Mouse (Mus musculus): ENCODE data around the gene Rilp.

The Rilp gene

DNA sequence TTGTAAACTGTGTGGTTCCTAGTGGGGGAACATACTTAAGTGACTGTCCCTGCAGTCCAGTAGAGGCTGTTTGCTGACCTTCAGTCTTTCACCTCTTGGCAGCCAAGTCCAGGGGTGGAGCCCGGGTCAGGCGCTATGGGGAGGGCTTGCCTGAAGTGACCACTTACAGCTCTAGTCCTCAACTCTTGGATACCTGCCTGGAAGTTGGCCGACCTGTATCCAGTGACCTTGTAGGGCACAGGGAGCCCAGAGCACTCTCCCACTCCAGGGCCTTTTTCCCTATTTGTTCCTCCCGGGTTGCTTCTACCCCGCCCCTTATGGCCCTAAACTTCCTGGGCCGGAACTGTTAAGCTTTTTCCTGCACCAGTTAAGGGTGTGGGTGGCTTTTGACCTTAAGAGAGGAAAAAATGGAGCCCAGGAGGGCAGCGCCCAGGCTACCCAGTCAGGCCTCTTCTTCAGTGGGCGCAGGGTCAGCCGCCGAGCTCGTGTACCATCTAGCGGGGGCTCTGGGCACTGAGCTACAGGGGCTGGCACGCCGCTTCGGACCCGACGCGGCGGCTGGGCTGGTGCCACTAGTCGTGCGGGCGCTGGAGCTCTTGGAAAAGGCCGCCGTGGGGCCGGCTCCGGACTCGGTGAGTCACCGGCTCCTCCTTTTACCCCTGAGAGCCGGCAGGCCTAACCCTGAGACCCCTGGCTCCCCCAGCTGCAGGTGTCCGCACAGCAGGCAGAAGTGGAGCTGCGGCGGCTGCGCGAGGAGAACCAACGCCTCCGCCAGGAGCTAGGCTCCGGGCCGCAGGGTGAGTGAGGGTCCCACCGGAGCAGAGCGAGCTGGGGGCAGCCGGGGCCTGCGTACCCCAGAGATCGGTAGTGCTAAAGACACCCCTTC lies at the start of gene Rilp:
Gene Rilp, plus strand, starts transcription at position 354 of the 886 bp plus-strand sequence.
- in situ Hi-C loops (cut with MboI, MseI), result no loop called here

DNA sequence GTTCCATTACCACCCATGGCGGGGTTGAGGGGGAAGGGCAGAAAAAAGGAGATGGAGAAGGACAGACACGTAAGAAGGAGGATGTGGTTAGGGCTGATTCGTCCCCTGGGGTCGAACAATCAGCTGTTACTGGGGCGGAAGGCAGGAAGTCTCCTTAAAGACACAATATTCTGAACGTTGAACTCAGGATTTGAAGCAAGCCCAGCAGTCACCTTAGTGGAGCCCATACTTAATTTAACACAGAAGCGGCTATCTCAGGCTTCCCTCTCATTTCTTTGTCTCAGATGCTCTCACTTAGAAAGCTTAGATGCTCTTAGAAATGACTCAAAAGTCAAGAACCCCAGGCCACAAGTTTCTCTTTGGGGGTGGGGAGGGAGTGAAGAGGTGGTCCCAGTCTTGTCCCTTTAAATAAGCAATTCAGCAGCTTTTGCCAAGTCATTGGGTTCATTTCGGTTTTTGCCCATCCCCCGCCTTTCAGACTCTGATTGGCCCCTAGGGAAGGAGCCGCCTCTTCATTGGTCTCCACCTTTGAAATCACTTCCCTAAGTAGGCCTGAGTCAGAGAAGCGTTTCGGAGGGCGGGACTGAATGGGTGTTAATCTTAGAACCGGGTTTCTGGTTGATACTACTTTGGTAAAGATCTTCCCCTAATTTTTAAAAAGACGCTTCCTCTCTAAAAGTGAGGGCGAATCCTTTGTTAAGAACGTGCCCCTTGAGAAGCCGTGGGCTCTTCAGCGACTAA lies 49.6 kb upstream of the Rilp start:
- in situ Hi-C loops (cut with MboI, MseI), result loop anchor here in 1 of 2 experiments (10.0 kb wide), 1 partner anchor 625 kb away; the partner anchor contains the start of gene Mnt

DNA sequence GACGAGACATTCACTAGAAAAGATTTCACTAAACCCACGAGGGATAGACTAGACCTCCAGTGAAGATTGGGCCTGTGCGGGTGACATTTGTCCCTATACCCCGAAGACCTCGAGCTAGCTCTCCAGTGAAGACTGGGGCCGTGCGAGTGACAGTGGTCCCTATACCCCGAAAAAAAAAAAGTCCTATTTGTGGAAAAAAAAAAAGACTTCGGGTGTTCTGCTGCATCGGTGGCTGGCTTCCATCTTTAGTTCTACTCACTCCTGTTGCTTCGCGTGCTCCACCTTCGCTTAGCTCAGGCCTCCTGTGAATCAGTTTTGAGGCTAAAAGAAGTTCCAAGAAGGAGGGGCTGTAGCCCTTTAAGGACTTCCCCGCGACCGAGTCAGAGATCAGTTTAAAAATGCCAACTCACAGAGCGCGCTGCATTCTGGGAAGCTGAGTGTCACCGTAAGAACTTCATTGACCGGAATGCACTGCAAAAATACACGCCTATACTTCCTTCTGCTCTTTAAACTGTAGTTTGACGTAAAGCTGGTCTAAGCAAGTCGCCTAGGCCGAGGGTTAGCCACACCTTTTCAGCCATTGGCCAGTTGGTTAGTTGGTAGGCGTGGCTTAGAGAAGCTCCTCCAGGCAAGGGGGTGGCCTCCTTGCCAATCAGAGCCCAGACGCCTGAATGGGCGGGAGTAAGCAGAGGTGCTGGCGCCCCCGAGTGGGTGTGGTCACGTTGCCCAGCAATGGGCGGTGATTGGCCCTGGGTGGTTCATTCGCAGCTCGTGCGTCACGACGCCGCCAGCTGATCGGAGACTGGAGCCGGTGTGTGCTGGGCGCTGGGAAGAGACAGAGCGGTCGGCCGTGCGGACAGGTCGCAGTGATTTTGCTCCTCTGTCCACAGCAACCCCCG lies 48.8 kb upstream of the Rilp start, which contains the start of gene Tlcd2:
Gene Tlcd2, plus strand, starts transcription at position 872 of the 899 bp plus-strand sequence.
- in situ Hi-C loops (cut with MboI, MseI), result loop anchor here in 1 of 2 experiments (10.0 kb wide), 1 partner anchor 626 kb away; the partner anchor contains the start of gene Mnt

DNA sequence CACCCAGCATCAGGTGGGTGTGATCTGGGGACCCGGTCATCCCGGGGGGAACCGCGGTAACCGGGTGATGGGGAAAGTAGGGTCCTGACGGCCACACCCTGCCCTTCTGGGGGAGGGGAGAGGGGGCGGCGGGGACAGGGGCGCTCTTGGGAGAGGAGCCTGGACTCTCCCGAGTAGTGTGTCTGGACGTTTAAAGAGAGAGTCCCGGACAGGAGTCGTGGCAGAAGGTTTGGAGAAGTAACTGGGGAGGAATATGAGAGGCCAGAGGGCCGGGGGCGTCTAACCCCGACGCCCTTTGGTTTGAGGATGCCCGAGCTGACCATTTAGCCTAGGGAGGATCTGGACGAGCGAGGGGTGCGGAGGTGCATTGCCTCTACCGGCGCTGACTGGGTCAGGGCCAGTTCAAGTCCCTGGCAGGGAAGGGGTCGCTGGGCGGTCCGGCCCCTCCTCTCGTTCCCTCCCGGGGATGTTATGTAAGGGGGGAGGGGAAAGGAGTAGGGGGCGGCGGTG lies 48.1 kb upstream of the Rilp start:
- in situ Hi-C loops (cut with MboI, MseI), result loop anchor here in 1 of 2 experiments (10.0 kb wide), 1 partner anchor 627 kb away; the partner anchor contains the start of gene Mnt

DNA sequence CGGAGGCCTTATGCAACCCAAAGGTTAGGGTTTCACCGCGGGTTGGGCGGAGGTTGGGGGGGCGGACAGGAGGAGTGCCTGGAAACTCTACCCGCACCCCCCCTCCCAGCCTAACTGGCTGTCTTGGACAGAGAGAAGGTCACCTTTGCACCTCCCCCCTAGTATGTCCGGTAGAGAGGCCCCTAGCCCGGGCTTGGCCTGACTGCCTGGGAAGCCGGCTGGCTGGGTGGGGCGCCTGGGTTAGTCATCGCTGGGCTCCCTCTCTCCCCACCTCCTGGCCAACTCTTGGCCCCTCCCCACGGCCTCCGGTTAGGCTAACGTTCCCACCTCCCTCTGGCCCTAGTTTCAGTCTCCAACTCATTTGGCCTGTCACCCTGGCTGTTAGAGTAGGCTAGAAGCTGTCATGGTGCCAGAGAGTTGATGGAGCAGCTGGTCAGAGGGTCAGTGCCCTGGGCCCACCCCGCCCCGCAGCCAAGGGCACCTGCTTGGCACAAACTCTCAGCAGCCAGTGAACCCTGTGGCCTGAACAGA lies 47.6 kb upstream of the Rilp start:
- in situ Hi-C loops (cut with MboI, MseI), result loop anchor here in 1 of 2 experiments (10.0 kb wide), 1 partner anchor 628 kb away; the partner anchor contains the start of gene Mnt

DNA sequence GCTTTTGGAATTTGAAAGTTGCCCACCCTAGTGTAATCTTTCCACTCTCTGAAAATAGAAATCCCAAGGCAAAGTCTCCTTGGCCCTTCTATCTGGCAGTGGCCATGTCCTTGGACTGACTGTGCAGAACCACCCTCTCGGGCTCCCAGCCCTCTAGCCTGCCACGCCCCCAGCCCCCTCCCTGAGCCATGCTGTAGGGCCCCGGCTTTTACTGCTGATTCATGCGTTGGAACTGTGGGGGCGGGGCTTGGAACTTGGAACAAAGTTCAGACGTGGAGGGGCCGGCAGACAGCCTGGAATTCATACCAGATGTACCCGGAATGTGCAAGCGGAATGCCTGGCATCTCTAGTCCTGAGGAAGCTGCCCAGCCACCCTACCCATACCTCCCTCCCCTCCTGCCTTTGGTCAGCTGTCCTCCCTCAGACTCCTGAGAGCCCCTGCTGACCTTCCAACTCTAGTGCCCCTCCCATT lies 47.0 kb upstream of the Rilp start:
- in situ Hi-C loops (cut with MboI, MseI), result loop anchor here in 1 of 2 experiments (10.0 kb wide), 1 partner anchor 628 kb away; the partner anchor contains the start of gene Mnt

DNA sequence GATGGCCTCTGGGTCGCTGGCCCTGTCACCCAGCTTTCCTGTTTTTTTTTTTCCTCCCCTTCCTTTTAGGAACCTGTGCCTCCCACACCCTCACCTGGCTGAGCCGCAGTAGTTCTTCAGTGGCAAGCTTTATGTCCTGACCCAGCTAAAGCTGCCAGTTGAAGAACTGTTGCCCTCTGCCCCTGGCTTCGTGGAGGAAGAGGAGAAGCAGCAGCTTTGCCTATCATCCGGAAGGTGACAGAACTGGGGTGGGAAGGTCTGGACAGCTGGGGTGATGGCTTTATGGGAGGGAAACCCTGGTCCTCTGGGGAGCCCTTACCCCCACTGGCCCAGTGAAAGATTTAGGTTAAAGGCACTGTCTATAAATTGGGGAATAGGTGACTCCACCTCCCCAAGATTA lies 46.3 kb upstream of the Rilp start:
- in situ Hi-C loops (cut with MboI, MseI), result loop anchor here in 1 of 2 experiments (10.0 kb wide), 1 partner anchor 629 kb away; the partner anchor contains the start of gene Mnt

DNA sequence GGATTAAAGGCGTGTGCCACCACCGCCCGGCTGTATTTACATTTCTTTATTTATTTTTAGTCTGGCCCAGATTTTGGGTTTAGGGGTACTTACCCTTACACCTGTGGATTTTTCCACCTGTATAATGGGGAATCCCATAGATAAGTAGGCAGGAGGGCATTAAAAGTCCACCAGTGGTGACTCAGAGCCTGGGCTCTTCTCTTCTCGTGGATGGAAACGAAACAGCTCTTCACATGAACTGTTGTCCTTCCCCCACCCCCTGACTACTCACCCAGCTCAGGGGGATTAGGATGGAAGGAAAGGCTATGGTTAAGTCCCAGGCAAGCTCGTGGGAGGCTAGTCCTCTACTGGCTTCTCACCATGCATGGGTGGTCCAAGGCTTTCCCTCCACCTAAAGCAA lies 45.5 kb upstream of the Rilp start:
- in situ Hi-C loops (cut with MboI, MseI), result loop anchor here in 1 of 2 experiments (10.0 kb wide), 1 partner anchor 630 kb away; the partner anchor contains the start of gene Mnt

DNA sequence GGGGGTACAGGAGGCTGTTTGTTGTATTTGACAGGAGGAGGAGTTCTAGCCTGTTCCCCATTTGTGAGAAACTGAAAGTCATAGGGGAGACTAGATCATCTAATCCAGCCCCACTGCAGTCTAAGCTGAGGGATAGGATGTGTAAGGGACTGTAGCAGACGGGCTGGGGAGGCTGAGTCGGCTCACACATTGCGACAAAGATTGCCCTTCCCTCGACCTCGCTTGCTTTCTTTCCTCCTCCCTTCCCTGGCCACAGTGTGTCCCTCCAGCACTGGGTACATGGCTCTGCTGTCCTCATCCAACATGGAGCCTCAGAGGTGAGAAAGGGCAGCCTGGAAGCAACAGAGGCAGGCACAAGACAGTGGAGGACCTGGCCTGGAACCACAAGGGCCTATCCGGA lies 44.8 kb upstream of the Rilp start:
- in situ Hi-C loops (cut with MboI, MseI), result loop anchor here in 1 of 2 experiments (10.0 kb wide), 1 partner anchor 630 kb away; the partner anchor contains the start of gene Mnt

DNA sequence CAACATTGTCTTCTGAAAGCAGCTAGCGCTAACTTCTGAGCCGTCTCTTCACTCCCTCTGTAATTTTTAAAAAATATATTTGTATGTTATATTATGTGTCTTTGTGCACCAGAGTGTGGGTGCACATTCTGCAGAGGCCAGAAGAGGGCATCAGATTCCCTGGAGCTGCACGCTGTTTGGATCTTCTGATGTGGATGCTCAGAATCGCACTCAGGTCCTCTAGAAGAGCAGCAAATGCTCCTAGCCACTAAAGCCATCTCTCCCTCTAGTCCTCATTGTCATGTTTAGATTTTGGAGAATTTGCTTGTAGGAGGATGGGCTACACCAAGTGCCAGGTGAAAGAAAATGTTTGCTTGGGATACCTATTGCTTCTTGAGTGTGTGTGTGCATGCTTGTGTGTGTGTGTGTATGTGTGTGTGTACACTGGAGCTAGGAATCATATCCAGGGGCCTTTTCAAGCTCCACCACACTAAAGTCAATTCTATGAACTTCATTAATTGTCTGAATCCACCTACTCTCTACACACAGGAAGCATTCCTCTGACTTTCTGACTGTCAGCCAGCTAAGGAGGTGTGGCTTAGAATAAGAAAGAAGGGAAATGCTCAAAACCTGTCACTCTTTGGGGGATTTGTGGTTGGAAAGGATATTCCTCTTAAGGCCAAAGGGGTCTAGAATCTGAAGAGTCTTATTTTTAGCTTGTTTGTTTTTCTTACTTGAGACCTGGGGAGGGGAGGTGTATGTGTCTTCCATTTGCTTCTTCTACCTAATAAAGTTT lies 43.0 kb upstream of the Rilp start:
- in situ Hi-C loops (cut with MboI, MseI), result loop anchor here in 1 of 2 experiments (10.0 kb wide), 1 partner anchor 632 kb away; the partner anchor contains the start of gene Mnt

DNA sequence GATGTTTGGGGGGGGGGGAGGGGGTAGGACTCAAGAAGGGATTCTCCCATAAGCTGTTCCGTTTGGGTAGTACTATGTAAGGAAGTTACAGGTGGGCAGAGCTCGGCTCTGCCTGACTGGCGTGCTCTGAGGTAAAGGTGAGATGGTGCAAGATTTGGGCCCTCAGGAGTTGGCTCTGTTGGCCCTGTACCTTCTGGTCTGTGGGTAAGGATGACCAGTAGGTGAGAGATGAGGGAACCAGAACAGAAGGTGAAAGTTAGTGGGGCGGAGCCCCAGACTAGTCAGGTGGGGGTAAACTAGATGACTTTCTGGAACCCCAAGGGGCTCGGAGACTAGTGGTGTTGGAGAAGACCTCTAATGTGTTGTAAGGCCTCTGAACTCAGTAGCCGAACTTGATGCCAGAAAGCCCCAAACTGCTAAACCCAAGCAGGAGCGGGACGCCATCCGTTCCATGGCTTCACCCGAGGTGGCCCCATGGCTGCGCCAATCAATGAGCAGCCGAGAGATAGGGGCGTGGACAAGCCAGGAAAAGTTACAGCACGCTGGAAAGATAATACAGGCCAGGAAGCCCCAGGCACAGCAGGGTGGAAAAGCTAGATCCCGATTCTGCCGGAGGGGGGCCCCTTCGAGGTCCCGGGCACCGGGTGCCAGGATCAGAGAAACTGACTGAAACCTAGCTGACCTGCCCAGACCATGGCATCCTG lies 42.2 kb upstream of the Rilp start:
- in situ Hi-C loops (cut with MboI, MseI), result loop anchor here in 1 of 2 experiments (10.0 kb wide), 1 partner anchor 633 kb away; the partner anchor contains the start of gene Mnt

DNA sequence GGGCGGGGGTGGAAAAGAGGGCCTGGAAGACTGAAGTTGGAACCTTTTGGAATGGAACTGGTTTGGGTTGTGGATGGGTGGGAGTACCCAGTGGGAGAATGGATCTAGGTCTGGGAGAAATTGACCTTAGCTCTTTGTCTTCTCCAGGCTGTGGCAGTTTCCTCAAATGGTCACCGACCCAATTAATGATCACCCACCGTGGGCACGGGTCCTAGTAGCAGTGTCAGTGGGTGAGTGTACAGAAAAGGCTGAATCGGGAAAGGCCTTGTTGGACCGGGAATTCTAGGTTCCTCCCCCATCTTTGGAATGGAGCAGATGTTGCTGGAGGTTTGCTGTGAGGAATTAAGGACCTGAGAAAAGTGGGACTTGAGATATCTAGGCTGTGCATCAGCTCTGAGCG lies 41.5 kb upstream of the Rilp start:
- in situ Hi-C loops (cut with MboI, MseI), result loop anchor here in 1 of 2 experiments (10.0 kb wide), 1 partner anchor 634 kb away; the partner anchor contains the start of gene Mnt

DNA sequence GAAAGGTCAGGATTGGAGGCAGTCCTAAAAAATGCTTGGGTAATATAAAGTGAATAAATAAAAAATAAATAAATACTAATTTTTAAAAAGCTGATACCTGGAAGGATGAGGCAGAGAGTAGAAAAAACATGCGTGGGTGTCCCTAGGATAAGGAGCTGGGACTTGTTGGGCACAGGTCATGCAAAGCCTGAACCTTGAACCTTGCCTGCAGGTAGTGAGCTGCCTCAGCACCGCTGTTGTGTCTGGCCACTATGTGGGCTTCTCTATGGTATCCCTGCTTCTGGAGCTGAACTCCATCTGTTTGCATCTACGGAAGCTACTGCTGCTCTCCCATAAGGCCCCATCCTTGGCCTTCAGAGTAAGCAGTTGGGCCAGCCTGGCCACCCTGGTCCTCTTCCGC lies 40.6 kb upstream of the Rilp start:
- in situ Hi-C loops (cut with MboI, MseI), result loop anchor here in 1 of 2 experiments (10.0 kb wide), 1 partner anchor 634 kb away; the partner anchor contains the start of gene Mnt

DNA sequence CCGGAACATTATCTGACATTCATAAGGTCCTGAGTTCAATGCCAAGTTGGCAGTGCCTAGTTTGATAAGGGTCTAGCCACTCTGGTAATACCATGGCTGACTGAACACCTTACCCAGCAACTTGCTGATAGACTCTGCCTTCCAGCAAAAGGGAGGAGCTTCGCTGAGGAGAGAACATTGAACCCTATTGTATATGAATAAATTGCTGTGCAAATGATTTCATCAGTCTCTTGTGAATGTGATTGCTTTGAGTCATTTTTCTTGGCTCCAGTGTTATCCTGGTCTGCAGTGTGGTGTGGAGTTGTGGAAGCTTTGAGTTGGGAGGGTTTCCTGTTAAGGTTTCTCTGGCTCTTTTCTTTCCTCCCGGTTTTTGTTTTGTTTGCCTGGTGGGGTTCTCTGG lies 39.2 kb upstream of the Rilp start:
- in situ Hi-C loops (cut with MboI, MseI), result no loop called here

DNA sequence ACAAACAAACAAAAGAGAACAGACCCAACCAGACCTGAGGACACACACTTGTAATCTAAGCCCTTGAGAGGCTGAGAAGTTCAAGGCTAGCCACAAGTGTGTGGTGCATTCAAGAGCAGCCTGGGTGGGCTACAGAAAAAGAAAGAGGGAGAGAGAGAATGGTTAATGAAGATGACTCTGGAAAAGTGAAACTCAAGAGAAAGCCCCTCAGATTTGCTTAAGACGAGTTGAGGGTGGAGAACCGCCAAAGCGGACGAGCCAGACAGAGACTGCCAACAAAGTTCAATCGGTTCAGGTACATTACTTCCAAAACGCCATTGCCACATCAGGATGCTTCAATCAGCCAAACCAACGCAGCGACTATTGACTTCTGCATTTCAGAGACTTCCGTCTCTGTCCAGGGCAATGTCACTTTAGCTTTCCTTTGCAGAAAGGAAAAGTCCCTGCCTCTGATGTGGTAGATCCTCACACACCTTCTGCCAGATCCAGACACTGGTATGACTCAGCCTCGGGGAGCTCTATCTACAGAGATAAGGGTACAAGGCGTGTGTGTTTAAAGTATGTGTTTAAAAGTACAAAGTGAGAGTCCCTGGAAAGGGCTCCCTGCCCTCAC lies 37.3 kb upstream of the Rilp start:
- in situ Hi-C loops (cut with MboI, MseI), result no loop called here

DNA sequence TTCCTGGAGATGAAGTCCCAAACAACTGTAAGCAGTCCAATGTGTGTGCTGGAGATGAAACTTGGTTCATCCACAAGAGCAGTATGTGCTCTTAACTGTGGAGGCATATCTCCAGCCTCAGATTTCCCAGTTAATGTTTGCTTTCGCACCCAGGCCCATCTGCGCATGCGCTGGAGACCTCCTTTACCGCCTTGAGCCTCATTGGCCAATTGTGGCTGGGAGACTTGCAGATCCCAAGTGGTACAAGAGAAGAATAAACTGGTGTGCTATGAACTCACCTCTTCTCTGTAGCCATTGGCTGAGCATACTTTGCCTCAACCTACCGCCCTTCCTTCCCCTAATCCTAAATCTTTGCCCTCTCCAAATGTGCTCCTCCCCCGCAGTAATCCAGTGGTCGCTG lies 36.5 kb upstream of the Rilp start:
- in situ Hi-C loops (cut with MboI, MseI), result no loop called here

DNA sequence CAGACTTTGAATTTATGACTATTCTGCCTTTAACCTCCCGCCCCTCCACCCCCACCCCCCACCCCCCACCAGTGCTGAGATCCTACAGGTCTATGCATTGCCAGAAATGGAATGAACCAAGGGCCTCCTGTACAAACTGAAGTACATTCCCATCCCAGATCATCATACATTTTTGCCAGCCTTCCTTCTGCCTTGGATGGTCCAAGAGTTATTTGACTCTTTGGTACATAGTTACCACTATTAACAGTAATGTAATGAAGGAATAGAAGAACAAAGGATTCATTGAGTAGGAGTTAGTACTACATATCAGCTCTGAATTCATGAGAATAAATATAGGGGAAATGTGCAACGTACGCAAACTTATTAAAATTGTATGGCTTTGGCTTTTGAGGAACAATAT lies 23.7 kb upstream of the Rilp start:
- in situ Hi-C loops (cut with MboI, MseI), result no loop called here
